Mouse (Mus musculus): Measurements from ENCODE around the gene Brd7.

- TF ChIP-seq EP300 (IDR thresholded peaks at IDR 0.05; ENCODE audit: low read depth), result no peak
- no peak for TF ChIP-seq CTCF (IDR thresholded peaks at IDR 0.05; ENCODE audit: low read depth)
These were observed 4.6 kb downstream of the Brd7 start for GRCm38 (mm10) chr8:88357226-88357933.

Measured in liver, embryonic 14.5 days (tissue).